Mouse (Mus musculus): Measurements from ENCODE around the gene Bcl2l11. TPM values are rescaled to one million over a fixed set of nuclear protein-coding genes. Genes with fewer than 3 reads are reported as not detected.
A peak's percentile ranks its signal among the peaks of the same experiment; 100 is the strongest.

The Bcl2l11 gene
- polyA plus RNA-seq (2015; fragmentation: Nextera tagmentation; extraction: Ambion mirVana) = 12.8 and 13.1 TPM in 2 replicates

DNA sequence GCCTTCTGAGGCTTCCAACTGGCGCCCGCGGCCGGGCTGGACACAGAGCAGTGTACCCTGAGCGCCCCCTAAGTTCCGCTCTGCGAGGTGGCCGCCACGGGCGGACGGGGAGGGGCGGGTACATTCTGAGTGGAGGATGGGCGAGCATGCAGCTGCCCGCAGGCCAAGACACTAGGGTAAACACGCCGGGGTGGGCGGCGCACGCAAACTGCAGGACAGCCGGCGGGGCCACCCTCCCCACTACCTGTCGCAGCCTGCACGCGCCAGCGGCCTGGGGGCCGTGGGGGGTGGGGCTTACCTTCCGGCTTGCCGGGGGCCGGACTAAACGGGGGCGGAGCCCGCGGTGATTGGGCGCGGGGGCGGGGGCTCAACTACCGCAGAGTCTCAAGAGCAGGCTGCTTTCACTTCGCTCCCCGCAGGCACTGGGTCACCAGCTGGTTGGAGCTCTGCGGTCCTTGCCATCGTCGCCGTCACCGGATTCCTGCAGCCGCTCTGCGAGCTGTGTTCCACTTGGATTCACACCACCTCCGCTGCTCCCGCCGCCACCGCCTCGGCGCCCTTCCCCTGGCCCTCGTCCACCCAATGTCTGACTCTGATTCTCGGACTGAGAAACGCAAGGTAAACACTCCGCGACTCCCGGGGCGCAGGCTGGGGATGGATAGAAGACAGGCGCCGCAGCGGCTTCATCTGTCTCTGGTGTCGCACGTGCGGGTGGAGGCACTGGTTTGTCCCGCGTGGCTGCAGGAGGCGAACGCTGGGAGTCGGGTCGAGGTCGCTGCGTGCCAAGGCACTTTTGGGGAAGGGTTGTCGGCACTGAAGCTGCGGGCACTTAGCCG, at the start of gene Bcl2l11:
Bcl2l11 (plus strand) TSS at position 404 of the 836 bp plus-strand sequence.
- H3K27me3 ChIP-seq (replicated peaks) = peaks cover 20% of the 10 kb centered on the region
- H3K4me2 ChIP-seq (replicated peaks) = peak within 1 kb of the TSS; percentile 95
- peaks cover 42% of the 10 kb centered on the region for H3K4me1 ChIP-seq (replicated peaks)
- H3K4me3 ChIP-seq (replicated peaks) = peak within 1 kb of the TSS; percentile 76
- H3K36me3 ChIP-seq = no peaks in the 10 kb centered on the region
- H3K27ac ChIP-seq = peak within 1 kb of the TSS; percentile 83
- no peaks in the 10 kb centered on the region for H3K9me3 ChIP-seq
- WGBS = under 1% methylated on average over 76 of the region's 76 CpGs
- peak within 1 kb of the TSS; percentile 69 for H3K9ac ChIP-seq
- ATAC-seq = peak; percentile 87

- H3K4me2 ChIP-seq (replicated peaks) = no peak overlapping the region
- no peaks in the 10 kb centered on the region for H3K4me1 ChIP-seq (replicated peaks)
- WGBS = 79% methylated on average over 4 of the region's 4 CpGs
- ATAC-seq = no peak
- H3K9me3 ChIP-seq = no peaks in the 10 kb centered on the region
- H3K9ac ChIP-seq = no peak overlapping the region
- H3K4me3 ChIP-seq (replicated peaks) = no peak overlapping the region
- no peaks in the 10 kb centered on the region for H3K36me3 ChIP-seq
- no peaks in the 10 kb centered on the region for H3K27me3 ChIP-seq (replicated peaks)
- H3K27ac ChIP-seq = no peak overlapping the region
These were observed 48.9 kb upstream of the Bcl2l11 start for GRCm38 (mm10) chr2:128076936-128077335.

- WGBS = 44% methylated on average over 5 of the region's 5 CpGs
- no peaks in the 10 kb centered on the region for H3K27me3 ChIP-seq (replicated peaks)
- H3K4me3 ChIP-seq (replicated peaks) = no peak overlapping the region
- H3K27ac ChIP-seq = no peak overlapping the region
- H3K9ac ChIP-seq = no peak overlapping the region
- H3K36me3 ChIP-seq = no peaks in the 10 kb centered on the region
- H3K4me2 ChIP-seq (replicated peaks) = no peak overlapping the region
- no peaks in the 10 kb centered on the region for H3K4me1 ChIP-seq (replicated peaks)
- H3K9me3 ChIP-seq = no peaks in the 10 kb centered on the region
- no peak; the same call in 1 of the 2 replicates for ATAC-seq
These were observed 47.0 kb upstream of the Bcl2l11 start for GRCm38 (mm10) chr2:128078859-128079258.

DNA sequence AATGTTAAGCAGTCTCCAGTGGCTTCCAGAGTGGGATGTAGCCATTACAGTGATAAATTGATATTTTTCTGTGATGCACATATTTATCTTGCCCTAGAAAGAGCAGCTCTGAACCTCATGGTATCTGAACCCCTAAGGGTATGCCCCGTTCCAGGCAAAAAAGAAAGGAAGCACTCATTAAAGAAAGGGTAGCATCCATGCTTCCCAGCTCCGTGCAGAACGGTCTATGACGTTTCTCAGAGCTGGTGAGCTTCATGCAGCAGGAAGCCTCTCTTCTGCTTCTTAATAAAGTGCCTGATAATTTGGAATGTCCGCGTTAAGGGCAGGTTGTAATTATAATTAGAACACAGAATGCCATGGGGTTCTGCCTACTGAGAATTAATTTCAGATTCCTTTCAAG, 46.5 kb upstream of the Bcl2l11 start:
- 69% methylated on average over 6 of the region's 6 CpGs for WGBS
- no peak for ATAC-seq
- Histone ChIP-seq H3K36me3 (no peaks in the 10 kb centered on the region), H3K27ac (no peak overlapping the region), H3K4me1 (replicated peaks) (no peaks in the 10 kb centered on the region), H3K4me2 (replicated peaks) (no peak overlapping the region), H3K9me3 (no peaks in the 10 kb centered on the region), H3K4me3 (replicated peaks) (no peak overlapping the region), H3K27me3 (replicated peaks) (no peaks in the 10 kb centered on the region), H3K9ac (no peak overlapping the region)

DNA sequence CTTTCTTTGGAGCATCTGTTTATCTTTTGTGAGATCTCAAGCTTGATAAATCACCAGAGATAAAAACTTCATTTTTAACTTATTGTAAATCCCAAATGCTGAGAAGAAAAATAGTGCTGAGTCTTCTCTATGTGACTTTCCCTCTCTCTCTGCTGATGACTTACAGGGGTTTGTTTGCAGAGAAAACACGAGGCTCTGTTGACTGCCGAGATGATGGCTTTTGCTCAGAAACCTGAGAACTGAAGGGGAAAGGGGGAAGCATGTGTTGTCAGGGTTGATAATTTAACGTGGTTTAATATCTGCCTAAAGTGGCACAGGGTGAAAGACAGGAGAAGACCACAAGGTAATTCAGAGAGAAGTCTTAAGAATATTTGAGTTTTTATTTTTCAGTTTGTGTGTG, 42.0 kb upstream of the Bcl2l11 start:
- Histone ChIP-seq H3K4me2 (replicated peaks) (no peak overlapping the region), H3K27ac (no peak overlapping the region), H3K4me3 (replicated peaks) (no peak overlapping the region), H3K4me1 (replicated peaks) (no peaks in the 10 kb centered on the region), H3K27me3 (replicated peaks) (no peaks in the 10 kb centered on the region), H3K9me3 (no peaks in the 10 kb centered on the region), H3K9ac (no peak overlapping the region), H3K36me3 (no peaks in the 10 kb centered on the region)
- no peak for ATAC-seq
- WGBS = 9% methylated on average over 3 of the region's 3 CpGs

- H3K27me3 ChIP-seq (replicated peaks) = no peaks in the 10 kb centered on the region
- H3K36me3 ChIP-seq = no peaks in the 10 kb centered on the region
- no peaks in the 10 kb centered on the region for H3K4me1 ChIP-seq (replicated peaks)
- no peak for ATAC-seq
- no peak overlapping the region for H3K4me2 ChIP-seq (replicated peaks)
- no peak overlapping the region for H3K4me3 ChIP-seq (replicated peaks)
- no peaks in the 10 kb centered on the region for H3K9me3 ChIP-seq
- H3K27ac ChIP-seq = no peak overlapping the region
- WGBS = 76% methylated on average over 5 of the region's 5 CpGs
- H3K9ac ChIP-seq = no peak overlapping the region
These were observed 41.2 kb upstream of the Bcl2l11 start for GRCm38 (mm10) chr2:128084607-128085006.

DNA sequence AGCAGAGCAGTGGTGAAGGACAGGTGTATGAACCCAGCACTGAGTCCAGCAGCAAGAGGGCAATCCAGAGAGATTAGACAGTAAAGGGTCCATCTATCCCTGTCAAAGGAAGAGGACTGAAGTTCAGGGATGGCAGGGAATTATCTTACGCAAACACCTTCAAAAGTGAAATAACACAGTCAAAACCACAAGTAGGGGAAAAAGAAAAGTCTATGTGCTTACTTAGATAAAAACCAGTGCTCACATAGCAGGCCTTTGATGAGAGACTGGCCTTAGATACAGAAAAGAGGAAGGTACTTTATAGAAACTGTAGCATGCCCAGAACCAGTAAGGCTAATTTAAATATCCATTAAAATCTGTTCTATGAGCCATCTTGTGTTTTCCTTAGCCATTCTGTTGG, 40.4 kb upstream of the Bcl2l11 start:
- Histone ChIP-seq H3K36me3 (no peaks in the 10 kb centered on the region), H3K27me3 (replicated peaks) (no peaks in the 10 kb centered on the region), H3K9me3 (no peaks in the 10 kb centered on the region), H3K4me2 (replicated peaks) (no peak overlapping the region), H3K27ac (no peak overlapping the region), H3K9ac (no peak overlapping the region), H3K4me1 (replicated peaks) (no peaks in the 10 kb centered on the region), H3K4me3 (replicated peaks) (no peak overlapping the region)
- WGBS = 87% methylated on average over 1 of the region's 1 CpGs
- ATAC-seq = no peak

GRCm38 (mm10) chr2:128086301-128086886, 39.4 kb upstream of the Bcl2l11 start:
- no peaks in the 10 kb centered on the region for H3K4me1 ChIP-seq (replicated peaks)
- WGBS = 55% methylated on average over 14 of the region's 14 CpGs
- H3K27ac ChIP-seq = no peak overlapping the region
- no peak overlapping the region for H3K4me2 ChIP-seq (replicated peaks)
- H3K36me3 ChIP-seq = no peaks in the 10 kb centered on the region
- no peak overlapping the region for H3K4me3 ChIP-seq (replicated peaks)
- ATAC-seq = no peak
- H3K9me3 ChIP-seq = no peaks in the 10 kb centered on the region
- no peaks in the 10 kb centered on the region for H3K27me3 ChIP-seq (replicated peaks)
- H3K9ac ChIP-seq = no peak overlapping the region

- WGBS = 73% methylated on average over 7 of the region's 7 CpGs
- H3K9ac ChIP-seq = no peak overlapping the region
- ATAC-seq = no peak
- no peak overlapping the region for H3K4me2 ChIP-seq (replicated peaks)
- H3K36me3 ChIP-seq = no peaks in the 10 kb centered on the region
- no peaks in the 10 kb centered on the region for H3K27me3 ChIP-seq (replicated peaks)
- H3K4me3 ChIP-seq (replicated peaks) = no peak overlapping the region
- H3K9me3 ChIP-seq = no peaks in the 10 kb centered on the region
- no peak overlapping the region for H3K27ac ChIP-seq
- H3K4me1 ChIP-seq (replicated peaks) = no peaks in the 10 kb centered on the region
These were observed 38.8 kb upstream of the Bcl2l11 start for GRCm38 (mm10) chr2:128086996-128087526.

GRCm38 (mm10) chr2:128087798-128088545, 37.9 kb upstream of the Bcl2l11 start:
- Histone ChIP-seq H3K4me3 (replicated peaks) (no peak overlapping the region), H3K9ac (no peak overlapping the region), H3K27me3 (replicated peaks) (no peaks in the 10 kb centered on the region), H3K9me3 (no peaks in the 10 kb centered on the region), H3K4me1 (replicated peaks) (no peaks in the 10 kb centered on the region), H3K4me2 (replicated peaks) (no peak overlapping the region), H3K27ac (no peak overlapping the region), H3K36me3 (no peaks in the 10 kb centered on the region)
- 66% methylated on average over 8 of the region's 8 CpGs for WGBS
- no peak for ATAC-seq

DNA sequence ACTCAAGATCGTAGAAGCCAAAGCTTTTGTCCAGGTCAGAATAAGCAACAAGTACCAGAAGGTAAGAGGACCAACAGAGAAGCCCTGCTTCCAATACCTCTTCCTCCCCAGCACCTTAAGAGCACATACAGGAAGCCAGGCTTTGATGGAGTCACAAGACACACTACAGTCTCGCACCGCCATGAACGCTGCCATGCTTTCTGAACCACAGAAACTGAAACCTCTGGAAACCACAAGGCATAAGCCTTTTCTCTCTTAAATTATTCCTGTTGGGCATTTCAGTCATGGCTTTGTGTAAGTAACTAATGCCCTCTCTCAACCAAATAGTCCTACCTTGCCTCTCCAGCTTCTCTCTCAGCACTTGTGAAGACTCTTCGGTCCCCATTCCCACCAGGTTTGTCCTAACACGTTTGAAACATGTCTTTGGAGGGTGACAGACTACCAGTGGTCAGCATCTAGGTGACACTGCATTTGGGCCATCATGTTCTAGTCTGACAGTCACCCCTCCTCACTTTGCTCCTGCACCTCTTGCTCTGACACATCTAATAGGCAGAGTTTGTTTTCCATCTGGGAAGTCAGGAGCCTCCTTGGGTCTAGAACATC, 35.5 kb upstream of the Bcl2l11 start:
- Histone ChIP-seq H3K4me2 (replicated peaks) (no peak overlapping the region), H3K27ac (no peak overlapping the region), H3K4me1 (replicated peaks) (0 out of 2 replicates have a peak, but pooled peaks cover 2% of the 10 kb centered on the region), H3K9ac (no peak overlapping the region), H3K9me3 (no peaks in the 10 kb centered on the region), H3K36me3 (no peaks in the 10 kb centered on the region), H3K4me3 (replicated peaks) (no peak overlapping the region), H3K27me3 (replicated peaks) (no peaks in the 10 kb centered on the region)
- 88% methylated on average over 6 of the region's 6 CpGs for WGBS
- no peak for ATAC-seq
